Mouse (Mus musculus) right cerebral cortex, postnatal 25 days (tissue): ENCODE data around the gene Pou4f1.

ENCODE experiments used
- DNase-seq: peaks from one replicate; pipeline ENCODE4 v3.0.0; 2022

Gene Pou4f1

GRCm38 (mm10) chr14:104453824-104454223 lies 14.0 kb downstream of the Pou4f1 start:
- DNase-seq: no peak

GRCm38 (mm10) chr14:104434293-104434692 lies 33.5 kb downstream of the Pou4f1 start:
- DNase-seq: no peak

- DNase-seq: no peak
These were observed 37.0 kb downstream of the Pou4f1 start for GRCm38 (mm10) chr14:104430819-104431218.

GRCm38 (mm10) chr14:104423688-104424470 lies 43.9 kb downstream of the Pou4f1 start:
- DNase-seq: no peak
